Mouse (Mus musculus) thymus, postnatal 10 days (tissue): ENCODE measurements around the gene Spry1.

Experiments
- DNase-seq, 2 experiments: peaks; one replicate each; pipeline ENCODE4 v3.0.0; 2021; ENCODE audit warnings: low spot score in 2 of 2

The Spry1 gene

GRCm38 (mm10) chr3:37672266-37673040 lies 32.7 kb downstream of the Spry1 start:
- no peak for DNase-seq

GRCm38 (mm10) chr3:37673513-37674261 lies 33.9 kb downstream of the Spry1 start:
- DNase-seq: no peak

GRCm38 (mm10) chr3:37675056-37675525 lies 35.3 kb downstream of the Spry1 start:
- DNase-seq: peak in 1 of 2 experiments; percentile 20

GRCm38 (mm10) chr3:37676291-37676690 lies 36.5 kb downstream of the Spry1 start:
- DNase-seq: no peak

GRCm38 (mm10) chr3:37686219-37686618 lies 46.5 kb downstream of the Spry1 start:
- DNase-seq: no peak

GRCm38 (mm10) chr3:37686751-37687150 lies 47.0 kb downstream of the Spry1 start:
- DNase-seq: no peak

- peak; percentile 23 to 25 for DNase-seq
Observed at GRCm38 (mm10) chr3:37687158-37687980, 47.6 kb downstream of the Spry1 start.

- no peak for DNase-seq
Observed at GRCm38 (mm10) chr3:37692945-37693344, 53.2 kb downstream of the Spry1 start.

GRCm38 (mm10) chr3:37693552-37693951 lies 53.8 kb downstream of the Spry1 start:
- no peak for DNase-seq
